8 mouse cellular contexts compared by ENCODE assay signal in the genomic region with DNA sequence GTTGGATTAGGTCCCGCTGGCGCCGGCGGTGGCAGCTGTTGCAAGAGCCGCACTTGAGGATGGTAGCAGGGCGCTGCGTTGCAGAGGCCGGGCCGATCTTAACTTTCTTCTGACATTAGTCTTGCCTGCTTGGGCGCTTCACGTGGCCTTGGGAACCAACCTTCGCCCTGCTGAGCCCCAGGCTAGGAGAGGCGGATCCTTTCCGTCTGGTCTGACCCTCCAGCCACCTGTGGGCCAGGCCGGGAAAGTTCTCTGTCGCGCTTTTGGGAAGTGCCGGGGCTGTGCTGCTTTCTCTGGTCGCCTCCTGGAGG. TPM values are rescaled to one million over a fixed set of nuclear protein-coding genes. Genes with fewer than 3 reads are reported as not detected.
A peak's percentile ranks its signal among the peaks of the same experiment; 100 is the strongest.
DNase-seq lines count a peak whose midpoint lies in the region; ATAC-seq lines count a peak whose summit lies in the region.

A gene (minus strand): TSS at position 223 of the 311 bp plus-strand sequence.

- peak within 1 kb of the TSS; percentile 57 for H3K4me2 ChIP-seq in stomach, embryonic 16.5 days (ENCODE audit: low read depth, low read length)

- intact Hi-C loops in heart, postnatal 10 days (cut with DNase I) = no loop called here

- peaks cover 15% of the 10 kb centered on the region for H3K4me1 ChIP-seq in forebrain, embryonic 10.5 days
- peaks cover 7% of the 10 kb centered on the region; the same call in 1 of the 2 replicates for H3K4me1 ChIP-seq in stomach, embryonic 16.5 days (ENCODE audit: control insufficient read depth, insufficient read depth, low read length)

- peak; percentile 32 for ATAC-seq in megakaryocyte-erythroid progenitor cell, adult 5-6 weeks (replicated peaks; ENCODE audit: low FRiP score, low TSS enrichment, poor library complexity, severe bottlenecking)
- peak; percentile 42 for ATAC-seq in stomach, embryonic 16.5 days (ENCODE audit: insufficient read depth, low FRiP score)

- no peaks in the 10 kb centered on the region for H3K36me3 ChIP-seq in forebrain, embryonic 10.5 days (replicated peaks)
- H3K36me3 ChIP-seq in stomach, embryonic 16.5 days (ENCODE audit: control insufficient read depth, insufficient read depth, low read length) = no peaks in the 10 kb centered on the region

- H3K27me3 ChIP-seq in forebrain, embryonic 10.5 days (ENCODE audit: poor library complexity, severe bottlenecking) = peaks cover 49% of the 10 kb centered on the region
- H3K27me3 ChIP-seq in stomach, embryonic 16.5 days (ENCODE audit: control insufficient read depth, insufficient read depth, low read length) = peaks cover 10% of the 10 kb centered on the region; the same call in 1 of the 2 replicates

- under 1% methylated on average over 19 of the region's 19 CpGs for WGBS in forebrain, embryonic 10.5 days
- WGBS in stomach, embryonic 16.5 days = 3% methylated on average over 19 of the region's 19 CpGs

- no peaks in the 10 kb centered on the region for H3K9me3 ChIP-seq in forebrain, embryonic 10.5 days
- H3K9me3 ChIP-seq in stomach, embryonic 16.5 days (replicated peaks; ENCODE audit: control insufficient read depth, low read length) = no peaks in the 10 kb centered on the region

- peak; percentile 46 to 64 for DNase-seq in cerebellum, postnatal 10 days
- no peak for DNase-seq in cerebellum, adult 11-12 months
- DNase-seq in forebrain, embryonic 10.5 days (ENCODE audit: extremely low spot score, low spot score) = peak; percentile 39
- peak; percentile 81 to 82 for DNase-seq in heart, postnatal 10 days
- peak; percentile 77 to 83 for DNase-seq in kidney, postnatal 36 days
- no peak for DNase-seq in c-Kit-positive CD71-positive TER-119-positive erythroid progenitor cells, embryonic 14.5 days (ENCODE audit: low spot score)

- peak within 1 kb of the TSS; percentile 64 for H3K9ac ChIP-seq in stomach, embryonic 16.5 days (ENCODE audit: low read length)

- H3K27ac ChIP-seq in forebrain, embryonic 10.5 days = peak within 1 kb of the TSS; percentile 65
- peak within 1 kb of the TSS; percentile 21; the same call in 1 of the 2 replicates for H3K27ac ChIP-seq in stomach, embryonic 16.5 days (ENCODE audit: low read length)

- H3K4me3 ChIP-seq in forebrain, embryonic 10.5 days = peak within 1 kb of the TSS; percentile 55
- peak within 1 kb of the TSS; percentile 42 for H3K4me3 ChIP-seq in stomach, embryonic 16.5 days (replicated peaks; ENCODE audit: low read length)

RNA-seq across cellular contexts. Expression of the gene that starts here (rescaled TPM):
- 1.0 and 1.1 TPM in 2 replicates for polyA plus RNA-seq in forebrain, embryonic 10.5 days (2016; fragmentation: Nextera tagmentation; extraction: Ambion mirVana)
- 10 to 100 TPM; 34.2 to 37.9 TPM for total RNA-seq in heart, postnatal 10 days (2021)
- 2.1 TPM in 1 of 2 replicates, not detected in the other for total RNA-seq in megakaryocyte-erythroid progenitor cell, adult 5-6 weeks (2014; fragmentation: Nextera tagmentation)
- 4.1 and 7.1 TPM in 2 replicates for total RNA-seq in megakaryocyte-erythroid progenitor cell, adult 5-6 weeks (2017)
- polyA plus RNA-seq in stomach, embryonic 16.5 days (2015; fragmentation: Nextera tagmentation; extraction: Ambion mirVana) = 32.8 and 37.3 TPM in 2 replicates

Comparison
In these comparisons a context has a peak if more than half of its experiments do, and no peak if none do; other contexts are left out.
1. RNA of the gene that starts here (total RNA-seq): 34.2 to 37.9 TPM in heart, postnatal 10 days; 2.1 to 7.1 TPM in megakaryocyte-erythroid progenitor cell, adult 5-6 weeks; every median in the first group is over 4 times any median in the second.
2. RNA of the gene that starts here (polyA plus RNA-seq): 32.8 to 37.3 TPM in stomach, embryonic 16.5 days; 1.0 to 1.1 TPM in forebrain, embryonic 10.5 days; every median in the first group is over 10 times any median in the second.
3. DNase-seq: peak in cerebellum, postnatal 10 days (2 of 2), forebrain, embryonic 10.5 days (single experiment), heart, postnatal 10 days (2 of 2) and kidney, postnatal 36 days (2 of 2); none in cerebellum, adult 11-12 months (single experiment) and c-Kit-positive CD71-positive TER-119-positive erythroid progenitor cells, embryonic 14.5 days (single experiment).